10 mouse cellular contexts compared by ENCODE assay signal in genomic region chr6:94680760-94681445, GRCm38 (mm10). TPM values are rescaled to one million over a fixed set of nuclear protein-coding genes. Genes with fewer than 3 reads are reported as not detected.
DNase-seq lines count a peak whose midpoint lies in the region; ATAC-seq and TF ChIP-seq lines count a peak whose summit lies in the region.
"Had no signal": no experiment of that assay in that cellular context is flagged by ENCODE, and none has a peak within 500 bp of the region (broad histone marks: within the 10 kb centered on the region; RNA-seq: fewer than 3 reads in every experiment).

No protein-coding gene starts in this region.

- no peaks in the 10 kb centered on the region for H3K36me3 ChIP-seq in kidney, embryonic 16.5 days (ENCODE audit: insufficient read depth, low read length)
- peaks cover 0 to 6% of the 10 kb centered on the region in 2 experiments; a peak in 2 of 4 replicates for H3K36me3 ChIP-seq in MEL (ENCODE audit: control insufficient read depth in 1 of 2, insufficient read depth in 2 of 2, low read length in 2 of 2)
- no peaks in the 10 kb centered on the region for H3K36me3 ChIP-seq in intestine, postnatal 0 days (ENCODE audit: control insufficient read depth, insufficient read depth)

- H3K27ac ChIP-seq in kidney, embryonic 16.5 days (ENCODE audit: low read length), result no peak overlapping the region
- H3K27ac ChIP-seq in MEL (ENCODE audit: control insufficient read depth, low read depth, low read length), result no peak overlapping the region; the same call in 1 of the 2 replicates
- H3K27ac ChIP-seq in intestine, postnatal 0 days (ENCODE audit: low read depth, low read length), result no peak overlapping the region

- TF ChIP-seq EP300 in MEL (IDR thresholded peaks at IDR 0.05; ENCODE audit: low read depth in 1 of 2, low read length in 2 of 2), result peak; percentile 9 to 29; a peak in 2 of 4 replicates

- no peak overlapping the region for H3K9ac ChIP-seq in kidney, embryonic 16.5 days (replicated peaks; ENCODE audit: low read length)
- H3K9ac ChIP-seq in MEL (ENCODE audit: control insufficient read depth, low read depth, low read length, poor library complexity, severe bottlenecking), result no peak overlapping the region
- H3K9ac ChIP-seq in intestine, postnatal 0 days (ENCODE audit: low read depth, low read length), result no peak overlapping the region

- peaks cover 66% of the 10 kb centered on the region for H3K4me1 ChIP-seq in kidney, embryonic 16.5 days (ENCODE audit: insufficient read depth, low read length)
- H3K4me1 ChIP-seq in MEL (ENCODE audit: control insufficient read depth in 1 of 2, insufficient read depth in 2 of 2, low read length in 2 of 2), result peaks cover 13 to 19% of the 10 kb centered on the region in 2 experiments
- peaks cover 54% of the 10 kb centered on the region for H3K4me1 ChIP-seq in intestine, postnatal 0 days (replicated peaks; ENCODE audit: control insufficient read depth, insufficient read depth, low read length)

- H3K4me2 ChIP-seq in kidney, embryonic 16.5 days (replicated peaks; ENCODE audit: low read depth, low read length), result no peak overlapping the region
- peak overlapping the region; percentile 33; the same call in 1 of the 2 replicates for H3K4me2 ChIP-seq in intestine, postnatal 0 days (replicated peaks; ENCODE audit: low read depth)

- no peak overlapping the region for H3K4me3 ChIP-seq in kidney, embryonic 16.5 days (ENCODE audit: low read length)
- peak overlapping the region in 1 of 2 experiments; percentile 60; a peak in 2 of 4 replicates for H3K4me3 ChIP-seq in MEL (ENCODE audit: control insufficient read depth in 1 of 2, insufficient read depth in 1 of 2, low read depth in 2 of 2, low read length in 2 of 2)
- no peak overlapping the region for H3K4me3 ChIP-seq in intestine, postnatal 0 days (ENCODE audit: low read depth, low read length)

- H3K27me3 ChIP-seq in kidney, embryonic 16.5 days (ENCODE audit: insufficient read depth, low read length), result no peaks in the 10 kb centered on the region
- H3K27me3 ChIP-seq in MEL (ENCODE audit: control insufficient read depth in 1 of 2, insufficient read depth in 2 of 2, low read length in 2 of 2), result no peaks in the 10 kb centered on the region
- no peaks in the 10 kb centered on the region for H3K27me3 ChIP-seq in intestine, postnatal 0 days (replicated peaks; ENCODE audit: control insufficient read depth, insufficient read depth, low read length)

- TF ChIP-seq CTCF in MEL (IDR thresholded peaks at IDR 0.05 in 2 of 3, conservative IDR thresholded peaks at IDR 0.05 in 1 of 3; ENCODE audit: control insufficient read depth in 1 of 3, insufficient read depth in 1 of 3, low read depth in 2 of 3, low read length in 3 of 3, poor library complexity in 1 of 3, severe bottlenecking in 1 of 3), result no peak
- TF ChIP-seq CTCF in intestine, postnatal 0 days (IDR thresholded peaks at IDR 0.05; ENCODE audit: low read depth), result 0 out of 2 replicates have a peak, but pooled peaks have one; percentile 9

- no peaks in the 10 kb centered on the region; the same call in 1 of the 2 replicates for H3K79me2 ChIP-seq in MEL (ENCODE audit: control insufficient read depth, insufficient read depth, low read length, poor library complexity)

- TF ChIP-seq RAD21 in MEL (IDR thresholded peaks at IDR 0.05; ENCODE audit: low read depth, low read length), result no peak

- intact Hi-C loops in left cerebral cortex, postnatal 4 days (cut with DNase I), result no loop called here

- 39% methylated on average over 5 of the region's 5 CpGs for WGBS in kidney, embryonic 16.5 days
- 17% methylated on average over 5 of the region's 5 CpGs for WGBS in intestine, postnatal 0 days

- no peaks in the 10 kb centered on the region for H3K9me3 ChIP-seq in kidney, embryonic 16.5 days (ENCODE audit: low read length)
- no peaks in the 10 kb centered on the region for H3K9me3 ChIP-seq in MEL (replicated peaks; ENCODE audit: insufficient read depth, low read length)
- no peaks in the 10 kb centered on the region for H3K9me3 ChIP-seq in intestine, postnatal 0 days (ENCODE audit: control insufficient read depth)

- no peak for DNase-seq in kidney, postnatal 14 days
- DNase-seq in 416B (ENCODE audit: low read depth) (peak; percentile 73), MEL (ENCODE audit: low read depth, low spot score) (peak; percentile 65)
- no peak for DNase-seq in left cerebral cortex, adult 11 months (ENCODE audit: low spot score)
- no peak for DNase-seq in cerebellum, adult 9-10 months
- DNase-seq in left cerebral cortex, postnatal 4 days, result no peak
- DNase-seq: layer of hippocampus, postnatal 36 days; lung, postnatal 10 days had no signal

- peak; percentile 47; the same call in 1 of the 2 replicates for ATAC-seq in kidney, embryonic 16.5 days (ENCODE audit: low FRiP score, low TSS enrichment)
- ATAC-seq in intestine, postnatal 0 days, result peak; percentile 41

- no peak for TF ChIP-seq POLR2A in MEL (IDR thresholded peaks at IDR 0.05; ENCODE audit: control insufficient read depth in 1 of 2, insufficient read depth in 1 of 2, low read depth in 1 of 2, low read length in 2 of 2, poor library complexity in 1 of 2)

TF ChIP-seq in MEL, 35 proteins besides CTCF, POLR2A, EP300 and RAD21:
- no peak for TF ChIP-seq ZMIZ1 (IDR thresholded peaks at IDR 0.05; ENCODE audit: low read depth, low read length)
- peak; percentile 61 for TF ChIP-seq GATA1 (IDR thresholded peaks at IDR 0.05; ENCODE audit: low read depth, low read length)
- TF ChIP-seq MYC (IDR thresholded peaks at IDR 0.05; ENCODE audit: low read depth, low read length), result no peak
- 0 out of 2 replicates have a peak, but pooled peaks have one; percentile 6 for TF ChIP-seq SMC3 (IDR thresholded peaks at IDR 0.05; ENCODE audit: low read depth, low read length)
- no peak for TF ChIP-seq HCFC1 (IDR thresholded peaks at IDR 0.05; ENCODE audit: low read depth, low read length)
- peak; percentile 73 for TF ChIP-seq ETS1 (IDR thresholded peaks at IDR 0.05; ENCODE audit: low read depth, low read length)
- no peak for TF ChIP-seq UBTF (IDR thresholded peaks at IDR 0.05; ENCODE audit: borderline replicate concordance, insufficient read depth, low read depth, low read length)
- no peak for TF ChIP-seq TCF12 (IDR thresholded peaks at IDR 0.05; ENCODE audit: low read depth, low read length)

RNA-seq across cellular contexts. Expression of gene Lrig1, which starts 19.1 kb away (rescaled TPM):
- 6.3 and 7.4 TPM in 2 replicates for polyA plus RNA-seq in kidney, embryonic 16.5 days (2015; fragmentation: Nextera tagmentation; extraction: Ambion mirVana)
- total RNA-seq in MEL (2012; rRNA removed), result 0.52 and 0.58 TPM in 2 replicates
- polyA plus RNA-seq in MEL (2012; ENCODE audit: insufficient read depth in 1 of 2, insufficient read length in 2 of 2, low read depth in 1 of 2, low replicate concordance in 2 of 2, missing spikeins in 1 of 2), result under 1 TPM in 1 of 2 experiments, not detected in 1; 0.75 TPM
- polyA plus RNA-seq in intestine, postnatal 0 days (2015; fragmentation: Nextera tagmentation; extraction: Ambion mirVana), result 13.3 and 13.4 TPM in 2 replicates
- total RNA-seq in left cerebral cortex, postnatal 4 days (2021), result 10 to 100 TPM; 28.3 to 32.8 TPM

Comparison
In these comparisons a context has a peak if more than half of its experiments do, and no peak if none do; other contexts are left out.
1. DNase-seq: peak in 416B (single experiment) and MEL (single experiment); none in kidney, postnatal 14 days (single experiment), left cerebral cortex, adult 11 months (single experiment), cerebellum, adult 9-10 months (single experiment) and left cerebral cortex, postnatal 4 days (single experiment).